Mouse (Mus musculus) lung, postnatal 0 days (tissue): Measurements from ENCODE around the gene Smad5.
A peak's percentile ranks its signal among the peaks of the same experiment; 100 is the strongest.

Source experiments
- CTCF ChIP-seq: IDR thresholded peaks from 2 replicates; pipeline ENCODE4 v1.5.1; 2016; ENCODE audit warnings: antibody characterized with exemption, mild to moderate bottlenecking
- EP300 ChIP-seq: IDR thresholded peaks from 2 replicates; pipeline ENCODE4 v1.6.1; 2016; ENCODE audit warnings: antibody characterized with exemption, mild to moderate bottlenecking, control low read depth

DNA sequence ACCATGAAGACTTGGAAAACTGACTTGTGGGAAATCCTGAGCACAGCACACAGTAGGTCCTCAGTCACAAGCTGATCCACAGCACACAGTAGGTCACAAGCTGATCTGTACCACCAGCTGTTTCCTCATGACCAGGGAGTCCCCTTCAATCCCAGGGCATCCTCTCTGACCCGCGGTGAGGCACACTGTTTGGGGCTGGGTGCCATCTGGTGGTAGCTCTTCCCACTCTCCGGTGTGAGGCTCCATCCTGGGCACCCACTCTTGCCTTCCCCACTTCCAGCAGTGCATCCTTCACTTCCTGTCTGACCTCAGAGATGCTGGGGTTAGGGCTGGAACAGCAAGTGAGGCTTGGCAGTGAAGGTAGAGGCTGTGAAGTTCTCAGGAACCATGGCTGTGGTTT lies 69.8 kb downstream of the Smad5 start:
- TF ChIP-seq EP300 (no peak), CTCF (peak; percentile 44)
